Mouse (Mus musculus): ENCODE results near the gene Pex5l. TPM values are rescaled to one million over a fixed set of nuclear protein-coding genes. Genes with fewer than 3 reads are reported as not detected.

Gene Pex5l
- polyA plus RNA-seq, 1 experiment from 2014 or later: not detected

- DNase-seq: no peak
- no peak overlapping the region for H3K9ac ChIP-seq (replicated peaks)
- TF ChIP-seq CTCF (IDR thresholded peaks at IDR 0.05; ENCODE audit: low read depth) (no peak), EP300 (IDR thresholded peaks at IDR 0.05; ENCODE audit: low read depth) (no peak)
- no peaks in the 10 kb centered on the region for H3K9me3 ChIP-seq (ENCODE audit: low read length)
- H3K4me3 ChIP-seq (ENCODE audit: low read depth, low read length): no peak overlapping the region
- H3K27me3 ChIP-seq (ENCODE audit: insufficient read depth, low read length): no peaks in the 10 kb centered on the region
- 64% methylated on average over 4 of the region's 4 CpGs for WGBS (ENCODE audit: insufficient replicate concordance)
- no peak for ATAC-seq
- H3K4me2 ChIP-seq (ENCODE audit: low read depth, low read length): no peak overlapping the region
- no peaks in the 10 kb centered on the region for H3K4me1 ChIP-seq (ENCODE audit: insufficient read depth)
- no peaks in the 10 kb centered on the region for H3K36me3 ChIP-seq (replicated peaks; ENCODE audit: insufficient read depth, low read length)
- no peak overlapping the region for H3K27ac ChIP-seq (ENCODE audit: low read depth)
These were observed 163.1 kb downstream of the Pex5l start for GRCm38 (mm10) chr3:32979981-32980380.

DNA sequence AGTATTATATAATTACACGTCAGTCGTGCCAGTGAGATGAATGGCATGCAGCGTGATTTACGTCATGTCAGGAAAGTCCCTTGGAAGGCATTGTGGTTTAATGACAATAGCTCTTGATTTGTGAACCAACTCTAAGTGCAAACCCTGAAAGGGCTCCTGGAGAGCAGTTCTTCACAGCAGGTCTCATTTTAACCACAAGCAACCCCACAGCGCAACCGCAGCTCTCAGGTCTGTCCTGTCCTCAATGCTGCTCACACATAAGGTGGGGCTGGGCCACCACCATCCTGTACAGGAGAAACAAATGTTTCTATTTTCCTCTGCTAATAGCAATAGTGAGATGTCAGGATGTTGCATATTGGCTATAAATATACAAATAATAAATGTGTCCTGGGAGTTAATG is 163.8 kb downstream of the Pex5l start:
- Histone ChIP-seq H3K4me1 (ENCODE audit: insufficient read depth) (no peaks in the 10 kb centered on the region), H3K9me3 (ENCODE audit: low read length) (no peaks in the 10 kb centered on the region)
- WGBS (ENCODE audit: insufficient replicate concordance): 37% methylated on average over 6 of the region's 6 CpGs

GRCm38 (mm10) chr3:32970257-32970656 is 172.8 kb downstream of the Pex5l start:
- DNase-seq (no peak), ATAC-seq (no peak)
- no peaks in the 10 kb centered on the region for H3K4me1 ChIP-seq (ENCODE audit: insufficient read depth)
- H3K4me3 ChIP-seq (ENCODE audit: low read depth, low read length): no peak overlapping the region
- no peak overlapping the region for H3K4me2 ChIP-seq (ENCODE audit: low read depth, low read length)
- H3K36me3 ChIP-seq (replicated peaks; ENCODE audit: insufficient read depth, low read length): no peaks in the 10 kb centered on the region
- WGBS (ENCODE audit: insufficient replicate concordance): 89% methylated on average over 1 of the region's 1 CpGs
- no peaks in the 10 kb centered on the region; the same call in 1 of the 2 replicates for H3K9me3 ChIP-seq (ENCODE audit: low read length)
- TF ChIP-seq CTCF (IDR thresholded peaks at IDR 0.05; ENCODE audit: low read depth) (no peak), EP300 (IDR thresholded peaks at IDR 0.05; ENCODE audit: low read depth) (no peak)
- no peak overlapping the region for H3K27ac ChIP-seq (ENCODE audit: low read depth)
- H3K27me3 ChIP-seq (ENCODE audit: insufficient read depth, low read length): no peaks in the 10 kb centered on the region
- H3K9ac ChIP-seq (replicated peaks): no peak overlapping the region

More for the DNA sequence above, 163.8 kb downstream of the Pex5l start:
- Histone ChIP-seq H3K4me2 (ENCODE audit: low read depth, low read length) (no peak overlapping the region), H3K4me3 (ENCODE audit: low read depth, low read length) (no peak overlapping the region), H3K27ac (ENCODE audit: low read depth) (no peak overlapping the region), H3K36me3 (replicated peaks; ENCODE audit: insufficient read depth, low read length) (no peaks in the 10 kb centered on the region), H3K9ac (replicated peaks) (no peak overlapping the region), H3K27me3 (ENCODE audit: insufficient read depth, low read length) (no peaks in the 10 kb centered on the region)
- ATAC-seq (no peak), DNase-seq (no peak)
- TF ChIP-seq CTCF (IDR thresholded peaks at IDR 0.05; ENCODE audit: low read depth): no peak
- TF ChIP-seq EP300 (IDR thresholded peaks at IDR 0.05; ENCODE audit: low read depth): no peak

GRCm38 (mm10) chr3:32968671-32969425 is 174.2 kb downstream of the Pex5l start:
- H3K27me3 ChIP-seq (ENCODE audit: insufficient read depth, low read length): no peaks in the 10 kb centered on the region
- H3K9me3 ChIP-seq (ENCODE audit: low read length): no peaks in the 10 kb centered on the region; the same call in 1 of the 2 replicates
- H3K4me3 ChIP-seq (ENCODE audit: low read depth, low read length): no peak overlapping the region
- H3K4me1 ChIP-seq (ENCODE audit: insufficient read depth): no peaks in the 10 kb centered on the region
- 55% methylated on average over 1 of the region's 1 CpGs for WGBS (ENCODE audit: insufficient replicate concordance)
- H3K9ac ChIP-seq (replicated peaks): no peak overlapping the region
- DNase-seq: no peak
- ATAC-seq: no peak
- TF ChIP-seq CTCF (IDR thresholded peaks at IDR 0.05; ENCODE audit: low read depth) (no peak), EP300 (IDR thresholded peaks at IDR 0.05; ENCODE audit: low read depth) (no peak)
- no peaks in the 10 kb centered on the region for H3K36me3 ChIP-seq (replicated peaks; ENCODE audit: insufficient read depth, low read length)
- no peak overlapping the region for H3K27ac ChIP-seq (ENCODE audit: low read depth)
- no peak overlapping the region for H3K4me2 ChIP-seq (ENCODE audit: low read depth, low read length)

DNA sequence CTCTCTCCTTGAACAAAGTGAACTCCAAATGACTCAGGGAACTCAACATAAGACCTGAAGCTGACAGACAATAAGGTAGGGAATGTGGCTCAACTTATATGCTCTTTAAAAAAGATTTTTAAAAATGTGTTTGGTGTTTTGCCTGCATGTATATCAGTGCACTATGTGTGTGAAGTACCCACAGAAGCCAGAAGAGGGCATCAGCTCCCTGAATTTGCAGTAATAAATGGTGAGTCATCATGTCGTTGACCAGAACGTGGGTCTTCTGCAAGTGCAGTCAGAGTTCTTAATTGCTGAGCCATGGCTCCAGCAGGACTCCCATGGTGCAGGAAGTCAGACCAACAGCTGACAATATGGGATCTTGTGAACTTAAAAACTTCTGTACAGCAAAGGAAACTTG is 177.5 kb downstream of the Pex5l start:
- no peak overlapping the region for H3K27ac ChIP-seq (ENCODE audit: low read depth)
- no peaks in the 10 kb centered on the region for H3K36me3 ChIP-seq (replicated peaks; ENCODE audit: insufficient read depth, low read length)
- H3K27me3 ChIP-seq (ENCODE audit: insufficient read depth, low read length): no peaks in the 10 kb centered on the region
- 2% methylated on average over 2 of the region's 2 CpGs for WGBS (ENCODE audit: insufficient replicate concordance)
- no peak overlapping the region for H3K9ac ChIP-seq (replicated peaks)
- no peaks in the 10 kb centered on the region for H3K9me3 ChIP-seq (ENCODE audit: low read length)
- no peak overlapping the region for H3K4me3 ChIP-seq (ENCODE audit: low read depth, low read length)
- DNase-seq (no peak), ATAC-seq (no peak)
- TF ChIP-seq EP300 (IDR thresholded peaks at IDR 0.05; ENCODE audit: low read depth) (no peak), CTCF (IDR thresholded peaks at IDR 0.05; ENCODE audit: low read depth) (peak; percentile 49)
- H3K4me2 ChIP-seq (ENCODE audit: low read depth, low read length): no peak overlapping the region
- no peaks in the 10 kb centered on the region for H3K4me1 ChIP-seq (ENCODE audit: insufficient read depth)

- Histone ChIP-seq H3K9ac (replicated peaks) (no peak overlapping the region), H3K36me3 (replicated peaks; ENCODE audit: insufficient read depth, low read length) (no peaks in the 10 kb centered on the region), H3K27ac (ENCODE audit: low read depth) (no peak overlapping the region), H3K9me3 (ENCODE audit: low read length) (no peaks in the 10 kb centered on the region), H3K4me2 (ENCODE audit: low read depth, low read length) (no peak overlapping the region), H3K4me3 (ENCODE audit: low read depth, low read length) (no peak overlapping the region), H3K4me1 (ENCODE audit: insufficient read depth) (no peaks in the 10 kb centered on the region), H3K27me3 (ENCODE audit: insufficient read depth, low read length) (no peaks in the 10 kb centered on the region)
- WGBS (ENCODE audit: insufficient replicate concordance): 80% methylated on average over 3 of the region's 3 CpGs
- TF ChIP-seq CTCF (IDR thresholded peaks at IDR 0.05; ENCODE audit: low read depth): no peak
- no peak for TF ChIP-seq EP300 (IDR thresholded peaks at IDR 0.05; ENCODE audit: low read depth)
- ATAC-seq (no peak), DNase-seq (no peak)
These were observed 181.6 kb downstream of the Pex5l start for GRCm38 (mm10) chr3:32961494-32961893.

Data from liver, postnatal 0 days (tissue).